Mouse (Mus musculus) myocyte (in vitro differentiated cells): ENCODE data around the gene Ddx18.

Experiments
- E2F4 ChIP-seq: IDR thresholded peaks from one replicate; pipeline ENCODE4 v1.6.1; 2011; ENCODE audit warnings: mild to moderate bottlenecking, control low read depth, moderate library complexity; ENCODE audit not compliant: insufficient read depth
- MYOG ChIP-seq, 3 experiments: IDR thresholded peaks; one replicate each; pipeline ENCODE4 v1.6.1; 2011; ENCODE audit warnings: control low read depth in 2 of 3, low read depth in 2 of 3, mild to moderate bottlenecking in 2 of 3; ENCODE audit not compliant: insufficient read length in 2 of 3, control insufficient read depth in 1 of 3, insufficient read depth in 1 of 3
- POLR2A ChIP-seq: IDR thresholded peaks from one replicate; pipeline ENCODE4 v1.6.1; 2011; ENCODE audit warnings: low read depth, mild to moderate bottlenecking, control low read depth, moderate library complexity; ENCODE audit not compliant: insufficient read length
- POLR2AphosphoS2 ChIP-seq: IDR thresholded peaks from one replicate; pipeline ENCODE4 v1.6.1; 2011; ENCODE audit warnings: low read depth, control low read depth; ENCODE audit not compliant: insufficient read length
- REST ChIP-seq: IDR thresholded peaks from one replicate; pipeline ENCODE4 v1.6.1; 2011; ENCODE audit warnings: mild to moderate bottlenecking, control low read depth, moderate library complexity; ENCODE audit not compliant: insufficient read depth, insufficient read length

GRCm38 (mm10) chr1:121508729-121509128 is 59.1 kb downstream of the Ddx18 start:
- TF ChIP-seq POLR2A: no peak
- no peak for TF ChIP-seq E2F4
- no peak for TF ChIP-seq POLR2AphosphoS2
- no peak for TF ChIP-seq REST
- no peak for TF ChIP-seq MYOG (IDR thresholded peaks at IDR 0.05; ENCODE audit: control insufficient read depth in 1 of 3, insufficient read depth in 1 of 3, insufficient read length in 2 of 3, low read depth in 2 of 3)
